Mouse (Mus musculus) hindbrain, embryonic 16.5 days (tissue): ENCODE results near the gene D6Wsu163e. TPM values are rescaled to one million over a fixed set of nuclear protein-coding genes. Genes with fewer than 3 reads are reported as not detected.

Experiments used
- ATAC-seq: fragments of 200-750 bp; cut with Nextera tagmentation; 2 replicates; pipeline ENCODE4 v1.8.0; 2017; ENCODE audit warnings: moderate TSS enrichment, moderate library complexity
- H3K27ac ChIP-seq: fragments of 300-500 bp; sonication (generic); 2 replicates; pipeline ENCODE4 v1.5.1; 2014; ENCODE audit warnings: low read depth, mild to moderate bottlenecking, control low read depth, low read length, moderate library complexity
- H3K27me3 ChIP-seq: fragments of 300-500 bp; sonication (generic); replicated peaks from 2 replicates; pipeline ENCODE4 v1.6.1; 2014; ENCODE audit warnings: low read length; ENCODE audit not compliant: control insufficient read depth, insufficient read depth
- H3K36me3 ChIP-seq: fragments of 300-500 bp; sonication (generic); 2 replicates; pipeline ENCODE4 v1.6.1; 2014; ENCODE audit warnings: mild to moderate bottlenecking, low read length, moderate library complexity, mixed read lengths; ENCODE audit not compliant: control insufficient read depth, insufficient read depth
- H3K4me1 ChIP-seq: fragments of 300-500 bp; sonication (generic); 2 replicates; pipeline ENCODE4 v1.6.1; 2014; ENCODE audit warnings: low read depth, low read length; ENCODE audit not compliant: control insufficient read depth, insufficient read depth
- H3K4me2 ChIP-seq: fragments of 300-500 bp; sonication (generic); 2 replicates; pipeline ENCODE4 v1.6.1; 2014; ENCODE audit warnings: mild to moderate bottlenecking, low read length, control low read depth, moderate library complexity
- H3K4me3 ChIP-seq: fragments of 300-500 bp; sonication (generic); 2 replicates; pipeline ENCODE4 v1.5.1; 2014; ENCODE audit warnings: mild to moderate bottlenecking, low read length, control low read depth, moderate library complexity
- H3K9ac ChIP-seq: fragments of 300-500 bp; sonication (generic); 2 replicates; pipeline ENCODE4 v1.6.1; 2014; ENCODE audit warnings: low read depth, mild to moderate bottlenecking, control low read depth, low read length, moderate library complexity
- H3K9me3 ChIP-seq: fragments of 300-500 bp; sonication (generic); 2 replicates; pipeline ENCODE4 v1.6.1; 2014; ENCODE audit warnings: mild to moderate bottlenecking, low read length, moderate library complexity; ENCODE audit not compliant: control insufficient read depth
- WGBS: fragments of 180-500 bp; shearing (Covaris S2); extraction: QIAGEN DNeasy Blood & Tissue Kit; methylation state at CpG from one replicate; pipeline ENCODE4 v1.1.7; 2014; 5-methylcytosine and 5-hydroxymethylcytosine counted together
- polyA plus RNA-seq: library from polyadenylated mRNA; unstranded; fragments of >200 nt; fragmentation: Nextera tagmentation; extraction: Ambion mirVana; gene quantifications from 2 replicates; pipeline ENCODE4 v1.2.1, GENCODE M21; 2015

The D6Wsu163e gene
- polyA plus RNA-seq, 1 experiment from 2014 or later = 32.2 TPM

- H3K27me3 ChIP-seq = no peaks in the 10 kb centered on the region
- WGBS = 69% methylated on average over 5 of the region's 5 CpGs
- H3K9ac ChIP-seq = no peak overlapping the region
- H3K36me3 ChIP-seq = 0 out of 2 replicates have a peak, but pooled peaks cover 2% of the 10 kb centered on the region
- H3K4me1 ChIP-seq = no peaks in the 10 kb centered on the region
- ATAC-seq = no peak
- no peaks in the 10 kb centered on the region for H3K9me3 ChIP-seq
- no peak overlapping the region for H3K4me2 ChIP-seq
- no peak overlapping the region for H3K4me3 ChIP-seq
- no peak overlapping the region for H3K27ac ChIP-seq
Measured at GRCm38 (mm10) chr6:126981539-126982234, 41.9 kb downstream of the D6Wsu163e start.

DNA sequence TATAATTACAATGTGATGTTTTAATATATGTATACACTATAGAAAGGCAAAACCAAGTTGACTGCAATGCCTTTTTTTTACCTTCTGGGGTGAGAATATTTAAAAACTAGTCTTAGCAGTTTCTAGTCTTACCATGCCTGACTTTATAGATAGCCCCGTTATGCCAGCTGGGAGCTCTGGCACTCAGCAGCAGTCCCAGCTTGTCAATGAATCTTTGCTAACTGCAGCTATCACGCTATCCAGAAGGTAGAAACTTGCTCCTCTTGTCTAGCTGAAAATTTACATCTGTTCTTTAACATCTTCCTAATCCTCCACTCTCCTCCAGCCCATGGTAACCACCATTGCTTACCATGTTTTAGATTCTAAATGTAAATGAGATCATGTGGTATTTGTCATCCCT is 53.9 kb downstream of the D6Wsu163e start:
- Histone ChIP-seq H3K4me3 (no peak overlapping the region), H3K27ac (no peak overlapping the region), H3K27me3 (no peaks in the 10 kb centered on the region), H3K9ac (no peak overlapping the region), H3K36me3 (no peaks in the 10 kb centered on the region), H3K9me3 (no peaks in the 10 kb centered on the region), H3K4me1 (no peaks in the 10 kb centered on the region), H3K4me2 (no peak overlapping the region)
- WGBS = 66% methylated on average over 2 of the region's 2 CpGs
- ATAC-seq = no peak

GRCm38 (mm10) chr6:126995494-126995893 is 55.7 kb downstream of the D6Wsu163e start:
- H3K4me1 ChIP-seq = no peaks in the 10 kb centered on the region
- H3K4me3 ChIP-seq = no peak overlapping the region
- H3K36me3 ChIP-seq = no peaks in the 10 kb centered on the region
- 92% methylated on average over 3 of the region's 3 CpGs for WGBS
- no peak for ATAC-seq
- no peaks in the 10 kb centered on the region for H3K27me3 ChIP-seq
- H3K27ac ChIP-seq = no peak overlapping the region
- H3K9ac ChIP-seq = no peak overlapping the region
- no peaks in the 10 kb centered on the region for H3K9me3 ChIP-seq
- H3K4me2 ChIP-seq = no peak overlapping the region

GRCm38 (mm10) chr6:126996399-126996798 is 56.6 kb downstream of the D6Wsu163e start:
- Histone ChIP-seq H3K4me2 (no peak overlapping the region), H3K4me1 (no peaks in the 10 kb centered on the region), H3K27me3 (no peaks in the 10 kb centered on the region), H3K9ac (no peak overlapping the region), H3K36me3 (no peaks in the 10 kb centered on the region), H3K4me3 (no peak overlapping the region), H3K27ac (no peak overlapping the region), H3K9me3 (no peaks in the 10 kb centered on the region)
- no peak for ATAC-seq
- WGBS = 85% methylated on average over 5 of the region's 5 CpGs

DNA sequence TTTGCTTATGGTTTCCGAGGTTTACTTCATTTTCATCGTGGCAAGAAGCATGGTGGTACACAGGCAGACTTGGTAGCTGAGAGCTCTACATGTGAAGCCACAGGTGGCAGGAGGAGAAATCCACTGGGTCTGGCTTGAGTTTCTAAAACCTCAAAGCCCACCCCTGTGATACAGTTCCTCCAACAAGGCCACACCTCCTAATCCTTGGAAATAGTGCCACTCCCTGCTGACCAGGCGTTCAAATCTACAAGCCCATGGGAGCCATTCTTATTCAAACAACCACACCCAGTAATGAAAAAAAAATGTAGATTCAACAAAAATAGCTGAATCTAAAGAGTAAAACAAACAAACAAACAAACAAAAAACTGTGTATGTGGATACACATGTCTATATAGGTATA is 65.9 kb downstream of the D6Wsu163e start:
- H3K36me3 ChIP-seq = no peaks in the 10 kb centered on the region
- H3K4me3 ChIP-seq = no peak overlapping the region
- no peaks in the 10 kb centered on the region for H3K9me3 ChIP-seq
- no peak overlapping the region for H3K9ac ChIP-seq
- no peak for ATAC-seq
- H3K27me3 ChIP-seq = no peaks in the 10 kb centered on the region
- H3K4me1 ChIP-seq = no peaks in the 10 kb centered on the region
- WGBS = 91% methylated on average over 3 of the region's 3 CpGs
- H3K4me2 ChIP-seq = no peak overlapping the region
- no peak overlapping the region for H3K27ac ChIP-seq

DNA sequence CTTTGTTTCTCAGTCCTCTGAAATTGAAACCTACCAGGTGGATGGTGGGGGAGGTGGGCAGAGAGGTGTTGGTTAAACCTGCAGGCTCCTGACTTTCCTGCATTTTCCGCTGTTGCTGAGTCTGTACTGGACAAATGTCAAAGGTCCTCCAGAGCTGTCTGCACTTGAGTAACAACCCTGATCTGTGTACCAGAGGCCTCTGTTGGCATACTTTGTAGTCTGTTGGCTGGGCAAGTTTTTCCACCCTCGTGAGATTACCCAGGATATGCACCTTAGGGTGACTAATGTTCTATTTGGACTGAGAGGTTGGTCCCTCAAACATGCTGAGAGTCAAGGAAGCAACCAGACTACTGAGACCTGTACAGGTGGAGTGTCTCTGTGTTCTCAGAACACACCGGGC is 66.8 kb downstream of the D6Wsu163e start:
- no peak for ATAC-seq
- H3K4me1 ChIP-seq = no peaks in the 10 kb centered on the region
- no peak overlapping the region for H3K27ac ChIP-seq
- H3K9me3 ChIP-seq = no peaks in the 10 kb centered on the region
- H3K27me3 ChIP-seq = no peaks in the 10 kb centered on the region
- no peak overlapping the region for H3K4me3 ChIP-seq
- no peaks in the 10 kb centered on the region for H3K36me3 ChIP-seq
- no peak overlapping the region for H3K4me2 ChIP-seq
- no peak overlapping the region for H3K9ac ChIP-seq
- 94% methylated on average over 3 of the region's 3 CpGs for WGBS

GRCm38 (mm10) chr6:127010021-127010420 is 70.3 kb downstream of the D6Wsu163e start:
- Histone ChIP-seq H3K36me3 (no peaks in the 10 kb centered on the region), H3K9me3 (no peaks in the 10 kb centered on the region), H3K4me2 (no peak overlapping the region), H3K4me3 (no peak overlapping the region), H3K27ac (no peak overlapping the region), H3K27me3 (no peaks in the 10 kb centered on the region), H3K4me1 (no peaks in the 10 kb centered on the region), H3K9ac (no peak overlapping the region)
- ATAC-seq = no peak
- WGBS = 92% methylated on average over 13 of the region's 13 CpGs

DNA sequence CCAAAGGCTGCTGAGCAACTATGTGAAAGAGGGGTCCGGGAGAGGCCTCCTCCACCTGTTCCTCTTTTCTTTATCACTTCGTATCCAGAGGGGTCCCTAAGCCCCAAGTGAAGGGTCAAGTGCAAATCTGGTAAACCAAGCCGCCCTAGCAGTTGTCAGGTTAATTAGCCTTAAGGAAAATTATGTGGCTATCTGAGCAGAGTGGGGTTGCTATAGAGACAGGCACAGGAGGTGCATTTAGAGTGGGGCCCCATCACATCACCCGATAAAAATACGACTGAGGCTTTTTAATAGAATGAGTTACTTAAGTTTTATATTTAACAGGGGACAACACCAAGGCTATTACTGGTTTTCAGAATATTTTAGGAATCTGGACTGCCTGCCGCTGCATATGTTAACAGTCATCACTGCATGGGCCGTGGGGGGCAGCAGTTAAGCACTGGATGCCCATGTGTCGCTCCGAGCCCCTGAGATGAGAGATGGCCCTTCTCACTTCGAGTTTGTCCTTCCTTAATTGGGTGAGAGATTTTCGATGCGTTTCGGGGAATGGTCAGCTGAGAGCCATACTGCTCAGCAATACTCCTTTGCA is 72.3 kb downstream of the D6Wsu163e start:
- Histone ChIP-seq H3K4me1 (no peaks in the 10 kb centered on the region), H3K27ac (no peak overlapping the region), H3K27me3 (no peaks in the 10 kb centered on the region), H3K9ac (no peak overlapping the region), H3K4me2 (no peak overlapping the region), H3K9me3 (no peaks in the 10 kb centered on the region), H3K36me3 (no peaks in the 10 kb centered on the region), H3K4me3 (no peak overlapping the region)
- WGBS = 71% methylated on average over 13 of the region's 13 CpGs
- ATAC-seq = no peak

DNA sequence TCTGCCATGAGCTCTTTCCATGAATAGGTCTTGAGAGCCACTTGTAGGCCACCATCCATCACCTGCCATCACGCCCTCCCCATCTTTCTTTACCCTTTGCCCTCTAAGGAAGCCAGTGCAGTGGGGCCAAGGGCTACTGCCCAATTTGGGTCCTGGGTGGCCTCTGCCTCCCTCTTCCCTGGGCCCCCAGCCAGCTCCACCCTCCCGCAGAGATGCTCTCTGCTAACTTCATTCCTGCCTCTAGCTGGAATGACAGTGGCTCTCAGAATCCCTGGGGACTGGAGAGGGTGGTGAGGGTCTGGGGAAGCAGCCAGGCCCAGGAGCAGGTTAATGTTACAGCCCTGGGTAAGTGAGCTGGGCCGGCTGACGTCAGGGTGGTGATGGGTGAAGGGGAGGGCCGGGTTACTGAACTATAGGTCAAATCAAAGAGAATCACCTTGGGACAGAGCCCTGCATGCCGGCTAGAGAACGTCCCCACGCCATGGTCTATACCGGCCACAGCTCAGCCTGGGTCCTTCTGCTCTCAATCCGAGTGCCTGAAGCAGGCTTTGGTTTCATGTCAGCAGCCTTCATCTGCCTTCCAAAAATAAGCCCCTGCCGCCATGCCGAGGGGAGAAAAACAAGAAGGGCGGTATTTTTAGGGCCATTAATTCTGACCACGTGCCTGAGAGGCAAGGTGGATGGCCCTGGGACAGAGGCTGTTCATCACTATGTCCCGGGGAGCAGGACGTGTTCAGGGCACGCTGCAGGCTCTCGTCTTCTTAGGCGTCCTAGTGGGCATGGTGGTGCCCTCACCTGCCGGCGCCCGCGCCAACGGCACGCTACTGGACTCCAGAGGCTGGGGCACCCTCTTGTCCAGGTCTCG is 75.4 kb downstream of the D6Wsu163e start, which contains the start of gene Fgf6:
TSS of gene Fgf6 (plus strand) at position 681 of the 865 bp plus-strand sequence.
- H3K4me3 ChIP-seq = no peak within 1 kb of the TSS
- H3K36me3 ChIP-seq = no peaks in the 10 kb centered on the region
- no peaks in the 10 kb centered on the region for H3K9me3 ChIP-seq
- no peaks in the 10 kb centered on the region; the same call in 1 of the 2 replicates for H3K4me1 ChIP-seq
- H3K9ac ChIP-seq = no peak within 1 kb of the TSS
- H3K27me3 ChIP-seq = no peaks in the 10 kb centered on the region
- no peak for ATAC-seq
- WGBS = 80% methylated on average over 26 of the region's 26 CpGs
- H3K27ac ChIP-seq = no peak within 1 kb of the TSS
- no peak within 1 kb of the TSS for H3K4me2 ChIP-seq
